Mouse (Mus musculus) kidney, embryonic 16.5 days (tissue): Measurements from ENCODE around the gene Rhox6. TPM values are rescaled to one million over a fixed set of nuclear protein-coding genes. Genes with fewer than 3 reads are reported as not detected.
"Not testable (repeated sequence)": the region's sequence is repeated elsewhere in the genome, so short reads cannot be mapped to it uniquely, and the experiment has no call there.

Experiments
- ATAC-seq: fragments of 200-750 bp; cut with Nextera tagmentation; 2 replicates; pipeline ENCODE4 v1.8.0; 2017; ENCODE audit warnings: moderate TSS enrichment; ENCODE audit not compliant: low FRiP score, low TSS enrichment
- H3K27ac ChIP-seq: fragments of 300-500 bp; sonication (generic); 2 replicates; pipeline ENCODE4 v1.5.1; 2014; ENCODE audit warnings: low read length
- H3K27me3 ChIP-seq: fragments of 300-500 bp; sonication (generic); 2 replicates; pipeline ENCODE4 v1.6.1; 2014; ENCODE audit warnings: low read length, control low read depth, mixed read lengths; ENCODE audit not compliant: insufficient read depth
- H3K36me3 ChIP-seq: fragments of 300-500 bp; sonication (generic); 2 replicates; pipeline ENCODE4 v1.6.1; 2014; ENCODE audit warnings: low read length, control low read depth, mixed read lengths; ENCODE audit not compliant: insufficient read depth
- H3K4me1 ChIP-seq: fragments of 300-500 bp; sonication (generic); 2 replicates; pipeline ENCODE4 v1.6.1; 2014; ENCODE audit warnings: low read length, control low read depth, mixed read lengths; ENCODE audit not compliant: insufficient read depth
- H3K4me2 ChIP-seq: fragments of 300-500 bp; sonication (generic); replicated peaks from 2 replicates; pipeline ENCODE4 v1.6.1; 2014; ENCODE audit warnings: low read depth, low read length
- H3K4me3 ChIP-seq: fragments of 300-500 bp; sonication (generic); 2 replicates; pipeline ENCODE4 v1.5.1; 2014; ENCODE audit warnings: mild to moderate bottlenecking, low read length
- H3K9ac ChIP-seq: fragments of 300-500 bp; sonication (generic); replicated peaks from 2 replicates; pipeline ENCODE4 v1.6.1; 2014; ENCODE audit warnings: low read length
- H3K9me3 ChIP-seq: fragments of 300-500 bp; sonication (generic); 2 replicates; pipeline ENCODE4 v1.6.1; 2016; ENCODE audit warnings: low read length, control low read depth
- WGBS: fragments of 180-500 bp; shearing (Covaris S2); extraction: QIAGEN DNeasy Blood & Tissue Kit; methylation state at CpG from one replicate; pipeline ENCODE4 v1.1.7; 2014; 5-methylcytosine and 5-hydroxymethylcytosine counted together
- polyA plus RNA-seq: library from polyadenylated mRNA; unstranded; fragments of >200 nt; fragmentation: Nextera tagmentation; extraction: Ambion mirVana; gene quantifications from 2 replicates; pipeline ENCODE4 v1.2.1, GENCODE M21; 2015

Rhox6 gene
- polyA plus RNA-seq, result not detected in 2 replicates

- not testable (repeated sequence) for H3K9ac ChIP-seq, H3K4me3 ChIP-seq, H3K27ac ChIP-seq, H3K4me1 ChIP-seq, H3K4me2 ChIP-seq, H3K27me3 ChIP-seq, ATAC-seq, H3K36me3 ChIP-seq, H3K9me3 ChIP-seq
- 91% methylated on average over 4 of the region's 12 CpGs for WGBS
Measured at GRCm38 (mm10) chrX:37826610-37827009, at the start of gene Rhox6. Gene Rhox6 (plus strand): TSS chrX:37826910.

- 85% methylated on average over 15 of the region's 15 CpGs for WGBS
Measured at GRCm38 (mm10) chrX:37807286-37808080, 19.2 kb upstream of the Rhox6 start.

GRCm38 (mm10) chrX:37809396-37809795 lies 17.3 kb upstream of the Rhox6 start:
- Histone ChIP-seq H3K27me3 (no peaks in the 10 kb centered on the region), H3K4me2 (no peak overlapping the region), H3K9me3 (no peaks in the 10 kb centered on the region), H3K36me3 (no peaks in the 10 kb centered on the region), H3K27ac (no peak overlapping the region), H3K9ac (no peak overlapping the region), H3K4me3 (no peak overlapping the region), H3K4me1 (no peaks in the 10 kb centered on the region)
- ATAC-seq, result no peak
- WGBS, result 85% methylated on average over 2 of the region's 2 CpGs

More at GRCm38 (mm10) chrX:37807286-37808080, 19.2 kb upstream of the Rhox6 start:
- Histone ChIP-seq H3K36me3 (no peaks in the 10 kb centered on the region), H3K27ac (no peak overlapping the region), H3K4me2 (no peak overlapping the region), H3K4me3 (no peak overlapping the region), H3K27me3 (no peaks in the 10 kb centered on the region), H3K4me1 (no peaks in the 10 kb centered on the region), H3K9me3 (no peaks in the 10 kb centered on the region), H3K9ac (no peak overlapping the region)
- no peak for ATAC-seq

- H3K4me2 ChIP-seq, result no peak overlapping the region
- no peak for ATAC-seq
- 32% methylated on average over 5 of the region's 5 CpGs for WGBS
- no peak overlapping the region for H3K9ac ChIP-seq
- H3K4me1 ChIP-seq, result no peaks in the 10 kb centered on the region
- no peak overlapping the region for H3K27ac ChIP-seq
- H3K27me3 ChIP-seq, result no peaks in the 10 kb centered on the region; the same call in 1 of the 2 replicates
- H3K4me3 ChIP-seq, result no peak overlapping the region
- H3K36me3 ChIP-seq, result no peaks in the 10 kb centered on the region
- H3K9me3 ChIP-seq, result no peaks in the 10 kb centered on the region
Measured at GRCm38 (mm10) chrX:37811179-37811578, 15.5 kb upstream of the Rhox6 start.

GRCm38 (mm10) chrX:37815665-37816064 lies 11.0 kb upstream of the Rhox6 start:
- Histone ChIP-seq H3K27ac (no peak overlapping the region), H3K36me3 (no peaks in the 10 kb centered on the region), H3K4me3 (no peak overlapping the region), H3K4me2 (no peak overlapping the region), H3K27me3 (no peaks in the 10 kb centered on the region; the same call in 1 of the 2 replicates), H3K4me1 (no peaks in the 10 kb centered on the region), H3K9me3 (no peaks in the 10 kb centered on the region), H3K9ac (no peak overlapping the region)
- ATAC-seq, result no peak
- WGBS, result 67% methylated on average over 10 of the region's 10 CpGs

- H3K36me3 ChIP-seq, H3K27ac ChIP-seq, H3K9ac ChIP-seq, H3K4me2 ChIP-seq, H3K4me3 ChIP-seq, H3K4me1 ChIP-seq, H3K9me3 ChIP-seq, ATAC-seq, H3K27me3 ChIP-seq: not testable (repeated sequence)
- WGBS, result 73% methylated on average over 8 of the region's 8 CpGs
Measured at GRCm38 (mm10) chrX:37831386-37831785, 4.7 kb downstream of the Rhox6 start, which contains the start of gene Rhox7a. Gene Rhox7a (plus strand): TSS chrX:37831686.

- no peaks in the 10 kb centered on the region for H3K36me3 ChIP-seq
- ATAC-seq, result no peak
- WGBS, result 100% methylated on average over 2 of the region's 2 CpGs
Measured at GRCm38 (mm10) chrX:37871641-37872040, 44.9 kb downstream of the Rhox6 start.

GRCm38 (mm10) chrX:37878844-37879243 lies 52.1 kb downstream of the Rhox6 start, which contains the start of gene Rhox8:
Gene Rhox8 (minus strand): TSS chrX:37878944.
- no peak within 1 kb of the TSS for H3K4me3 ChIP-seq
- H3K36me3 ChIP-seq, result no peaks in the 10 kb centered on the region
- no peaks in the 10 kb centered on the region for H3K4me1 ChIP-seq
- H3K27ac ChIP-seq, result no peak within 1 kb of the TSS
- no peak within 1 kb of the TSS for H3K9ac ChIP-seq
- 71% methylated on average over 4 of the region's 4 CpGs for WGBS
- H3K27me3 ChIP-seq, result no peaks in the 10 kb centered on the region
- ATAC-seq, result no peak
- H3K9me3 ChIP-seq, result no peaks in the 10 kb centered on the region
- H3K4me2 ChIP-seq, result no peak within 1 kb of the TSS

More at GRCm38 (mm10) chrX:37871641-37872040, 44.9 kb downstream of the Rhox6 start:
- H3K4me3 ChIP-seq, result no peak overlapping the region
- no peaks in the 10 kb centered on the region for H3K27me3 ChIP-seq
- no peak overlapping the region for H3K4me2 ChIP-seq
- H3K9me3 ChIP-seq, result no peaks in the 10 kb centered on the region
- H3K27ac ChIP-seq, result no peak overlapping the region
- no peaks in the 10 kb centered on the region for H3K4me1 ChIP-seq
- no peak overlapping the region for H3K9ac ChIP-seq
